Mouse (Mus musculus) liver, embryonic 13.5 days (tissue): ENCODE results near the gene Parva. TPM values are rescaled to one million over a fixed set of nuclear protein-coding genes. Genes with fewer than 3 reads are reported as not detected.

Experiments used
- ATAC-seq: fragments of 200-750 bp; cut with Nextera tagmentation; 2 replicates; pipeline ENCODE4 v1.8.0; 2017; ENCODE audit warnings: low read depth, mild to moderate bottlenecking, moderate number of reproducible peaks, moderate library complexity
- DNase-seq: peaks from one replicate; pipeline ENCODE4 v3.0.0; 2022
- H3K27ac ChIP-seq: fragments of 300-500 bp; sonication (generic); 2 replicates; pipeline ENCODE4 v1.5.1; 2015; ENCODE audit warnings: moderate library complexity, mild to moderate bottlenecking, inconsistent platforms
- H3K27me3 ChIP-seq: fragments of 300-500 bp; sonication (generic); 2 replicates; pipeline ENCODE4 v1.6.1; 2015; ENCODE audit warnings: mild to moderate bottlenecking, inconsistent platforms
- H3K36me3 ChIP-seq: fragments of 300-500 bp; sonication (generic); 2 replicates; pipeline ENCODE4 v1.6.1; 2015; ENCODE audit warnings: mild to moderate bottlenecking, inconsistent platforms
- H3K4me1 ChIP-seq: fragments of 300-500 bp; sonication (generic); replicated peaks from 2 replicates; pipeline ENCODE4 v1.6.1; 2015; ENCODE audit warnings: inconsistent platforms
- H3K4me2 ChIP-seq: fragments of 300-500 bp; sonication (generic); 2 replicates; pipeline ENCODE4 v1.6.1; 2015; ENCODE audit warnings: inconsistent platforms, mild to moderate bottlenecking, moderate library complexity
- H3K4me3 ChIP-seq: fragments of 300-500 bp; sonication (generic); replicated peaks from 2 replicates; pipeline ENCODE4 v1.5.1; 2015; ENCODE audit warnings: mild to moderate bottlenecking, inconsistent platforms
- H3K9ac ChIP-seq: fragments of 300-500 bp; sonication (generic); 2 replicates; pipeline ENCODE4 v1.6.1; 2015; ENCODE audit warnings: mild to moderate bottlenecking, inconsistent platforms
- H3K9me3 ChIP-seq: fragments of 300-500 bp; sonication (generic); replicated peaks from 2 replicates; pipeline ENCODE4 v1.6.1; 2016; ENCODE audit warnings: inconsistent platforms
- WGBS: fragments of 180-500 bp; shearing (Covaris S2); methylation state at CpG from one replicate; pipeline ENCODE4 v1.1.7; 2015; ENCODE audit not compliant: insufficient replicate concordance; 5-methylcytosine and 5-hydroxymethylcytosine counted together
- polyA plus RNA-seq: library from polyadenylated mRNA; unstranded; fragments of >200 nt; fragmentation: Nextera tagmentation; extraction: Ambion mirVana; gene quantifications from 2 replicates; pipeline ENCODE4 v1.2.1, GENCODE M21; 2015

Gene Parva
- polyA plus RNA-seq, 1 experiment from 2014 or later = 8.1 TPM

- Histone ChIP-seq H3K4me2 (no peak overlapping the region), H3K9ac (no peak overlapping the region), H3K27me3 (no peaks in the 10 kb centered on the region), H3K36me3 (no peaks in the 10 kb centered on the region), H3K27ac (no peak overlapping the region), H3K4me3 (no peak overlapping the region), H3K4me1 (0 out of 2 replicates have a peak, but pooled peaks cover 5% of the 10 kb centered on the region), H3K9me3 (no peaks in the 10 kb centered on the region)
- 66% methylated on average over 5 of the region's 5 CpGs for WGBS
- DNase-seq (no peak), ATAC-seq (no peak)
Observed at GRCm38 (mm10) chr7:112455566-112456110, 28.3 kb downstream of the Parva start.

DNA sequence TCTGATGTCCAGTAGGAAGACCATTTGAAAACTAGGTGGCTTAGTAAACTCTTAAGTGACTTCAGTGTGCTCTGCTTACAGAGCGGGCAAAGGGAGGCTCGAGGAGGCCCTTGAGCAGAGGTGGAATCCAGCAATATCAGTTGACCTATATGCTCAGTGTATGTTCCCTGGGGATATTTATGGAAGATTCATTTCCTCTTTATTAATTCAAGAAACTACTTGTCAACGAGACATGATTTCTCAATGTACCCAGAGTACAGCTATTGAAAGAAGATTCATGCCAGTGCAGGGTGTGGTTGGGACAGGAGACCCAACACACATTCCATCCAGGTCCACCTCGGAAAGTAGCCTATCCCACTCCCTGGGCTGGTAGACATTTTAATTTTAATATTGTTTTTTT is 30.1 kb downstream of the Parva start:
- no peak overlapping the region for H3K27ac ChIP-seq
- H3K9ac ChIP-seq = no peak overlapping the region
- H3K4me3 ChIP-seq = no peak overlapping the region
- WGBS = 74% methylated on average over 4 of the region's 4 CpGs
- H3K4me1 ChIP-seq = no peaks in the 10 kb centered on the region
- H3K27me3 ChIP-seq = no peaks in the 10 kb centered on the region
- no peaks in the 10 kb centered on the region for H3K9me3 ChIP-seq
- H3K36me3 ChIP-seq = no peaks in the 10 kb centered on the region
- no peak for ATAC-seq
- H3K4me2 ChIP-seq = no peak overlapping the region
- no peak for DNase-seq

GRCm38 (mm10) chr7:112457920-112458319 is 30.6 kb downstream of the Parva start:
- Histone ChIP-seq H3K4me1 (no peaks in the 10 kb centered on the region), H3K9me3 (no peaks in the 10 kb centered on the region), H3K27ac (no peak overlapping the region), H3K9ac (no peak overlapping the region), H3K36me3 (no peaks in the 10 kb centered on the region), H3K4me3 (no peak overlapping the region), H3K27me3 (no peaks in the 10 kb centered on the region), H3K4me2 (no peak overlapping the region)
- no peak for DNase-seq
- no peak for ATAC-seq
- WGBS = 62% methylated on average over 4 of the region's 4 CpGs

GRCm38 (mm10) chr7:112458440-112458839 is 31.1 kb downstream of the Parva start:
- H3K36me3 ChIP-seq = no peaks in the 10 kb centered on the region
- DNase-seq (no peak), ATAC-seq (no peak)
- H3K4me2 ChIP-seq = no peak overlapping the region
- H3K4me1 ChIP-seq = no peaks in the 10 kb centered on the region
- H3K4me3 ChIP-seq = no peak overlapping the region
- no peaks in the 10 kb centered on the region for H3K27me3 ChIP-seq
- H3K9me3 ChIP-seq = no peaks in the 10 kb centered on the region
- 68% methylated on average over 5 of the region's 5 CpGs for WGBS
- H3K9ac ChIP-seq = no peak overlapping the region
- H3K27ac ChIP-seq = no peak overlapping the region

GRCm38 (mm10) chr7:112463074-112463473 is 35.8 kb downstream of the Parva start:
- 11% methylated on average over 2 of the region's 2 CpGs for WGBS

DNA sequence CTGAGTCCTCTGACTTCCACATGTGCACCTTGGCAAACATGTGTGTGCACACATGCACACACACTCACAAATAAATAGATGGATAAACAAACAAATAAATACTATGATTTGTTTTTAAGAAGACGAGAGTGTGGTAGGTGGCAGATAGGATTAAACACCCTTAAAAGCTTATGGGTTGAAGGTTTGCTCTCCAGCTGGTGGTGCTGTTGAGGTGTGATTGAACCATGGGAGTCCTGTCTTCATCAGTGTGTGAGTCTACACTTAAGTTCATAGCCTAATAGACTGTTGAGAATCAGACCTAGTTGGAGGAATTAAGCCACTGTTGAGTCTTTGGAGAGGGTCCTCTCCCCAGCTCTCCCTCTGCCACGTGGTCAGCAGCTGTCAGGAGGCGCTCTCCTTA is 38.6 kb downstream of the Parva start:
- no peaks in the 10 kb centered on the region for H3K36me3 ChIP-seq
- no peak overlapping the region for H3K27ac ChIP-seq
- no peak overlapping the region for H3K4me2 ChIP-seq
- no peaks in the 10 kb centered on the region for H3K9me3 ChIP-seq
- H3K4me1 ChIP-seq = no peaks in the 10 kb centered on the region
- 50% methylated on average over 3 of the region's 3 CpGs for WGBS
- DNase-seq (no peak), ATAC-seq (no peak)
- H3K4me3 ChIP-seq = no peak overlapping the region
- no peaks in the 10 kb centered on the region for H3K27me3 ChIP-seq
- no peak overlapping the region for H3K9ac ChIP-seq

More at GRCm38 (mm10) chr7:112463074-112463473, 35.8 kb downstream of the Parva start:
- Histone ChIP-seq H3K9me3 (no peaks in the 10 kb centered on the region), H3K9ac (no peak overlapping the region), H3K4me1 (no peaks in the 10 kb centered on the region), H3K36me3 (no peaks in the 10 kb centered on the region), H3K4me2 (no peak overlapping the region), H3K27ac (no peak overlapping the region), H3K4me3 (no peak overlapping the region), H3K27me3 (no peaks in the 10 kb centered on the region)
- ATAC-seq (no peak), DNase-seq (no peak)

DNA sequence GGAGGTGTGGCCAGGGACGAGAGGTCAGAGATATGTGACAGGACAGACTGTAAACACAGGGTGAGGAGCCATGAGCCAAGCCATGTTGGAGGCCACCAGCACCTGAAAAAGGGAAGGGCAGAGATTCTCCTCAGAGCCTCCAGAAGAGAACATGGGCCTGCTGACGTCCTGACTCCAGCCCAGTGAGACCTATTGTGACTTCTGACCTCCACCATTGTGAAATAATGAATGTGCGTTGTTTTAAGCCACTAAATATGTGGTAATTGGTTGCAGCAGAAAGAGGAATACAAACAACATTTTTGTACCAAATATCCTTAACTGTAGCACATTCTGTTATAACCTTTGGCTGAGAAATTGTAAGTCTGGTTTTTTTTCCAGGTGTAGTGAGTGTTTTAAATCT is 39.5 kb downstream of the Parva start:
- Histone ChIP-seq H3K9ac (no peak overlapping the region), H3K4me1 (no peaks in the 10 kb centered on the region), H3K27ac (no peak overlapping the region), H3K9me3 (no peaks in the 10 kb centered on the region), H3K36me3 (no peaks in the 10 kb centered on the region), H3K4me2 (no peak overlapping the region), H3K4me3 (no peak overlapping the region), H3K27me3 (no peaks in the 10 kb centered on the region)
- 36% methylated on average over 3 of the region's 3 CpGs for WGBS
- no peak for ATAC-seq
- no peak for DNase-seq

GRCm38 (mm10) chr7:112467687-112468111 is 40.4 kb downstream of the Parva start:
- WGBS = 31% methylated on average over 11 of the region's 11 CpGs
- no peak overlapping the region for H3K4me3 ChIP-seq
- no peaks in the 10 kb centered on the region for H3K27me3 ChIP-seq
- H3K36me3 ChIP-seq = no peaks in the 10 kb centered on the region
- no peak for ATAC-seq
- H3K4me1 ChIP-seq = no peaks in the 10 kb centered on the region
- no peak for DNase-seq
- no peak overlapping the region for H3K27ac ChIP-seq
- H3K9ac ChIP-seq = no peak overlapping the region
- no peak overlapping the region for H3K4me2 ChIP-seq
- no peaks in the 10 kb centered on the region for H3K9me3 ChIP-seq

DNA sequence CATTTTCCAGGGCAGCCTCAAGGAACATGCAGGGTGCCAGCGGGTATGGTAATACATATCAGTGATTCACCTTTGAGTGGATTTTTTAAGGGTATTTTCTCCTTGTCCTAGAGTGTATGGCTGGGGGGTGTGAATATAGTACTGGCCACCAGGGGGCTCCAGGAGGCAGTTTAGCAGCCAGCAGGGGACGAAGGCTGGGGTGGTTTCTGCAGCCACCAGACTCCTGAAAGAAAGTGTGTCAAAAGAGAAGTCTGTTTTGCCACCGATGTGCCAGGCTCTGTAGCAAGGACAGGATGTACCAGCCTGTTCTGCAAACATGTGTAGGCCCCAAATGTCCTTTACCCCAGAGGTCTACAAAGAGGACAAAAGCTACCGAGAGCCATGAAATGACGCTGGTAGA is 42.5 kb downstream of the Parva start:
- no peak overlapping the region for H3K9ac ChIP-seq
- no peak overlapping the region for H3K27ac ChIP-seq
- H3K4me2 ChIP-seq = no peak overlapping the region
- ATAC-seq (no peak), DNase-seq (no peak)
- 40% methylated on average over 5 of the region's 5 CpGs for WGBS
- H3K9me3 ChIP-seq = no peaks in the 10 kb centered on the region
- H3K36me3 ChIP-seq = no peaks in the 10 kb centered on the region
- H3K4me3 ChIP-seq = no peak overlapping the region
- H3K27me3 ChIP-seq = no peaks in the 10 kb centered on the region
- 0 out of 2 replicates have a peak, but pooled peaks cover 3% of the 10 kb centered on the region for H3K4me1 ChIP-seq

DNA sequence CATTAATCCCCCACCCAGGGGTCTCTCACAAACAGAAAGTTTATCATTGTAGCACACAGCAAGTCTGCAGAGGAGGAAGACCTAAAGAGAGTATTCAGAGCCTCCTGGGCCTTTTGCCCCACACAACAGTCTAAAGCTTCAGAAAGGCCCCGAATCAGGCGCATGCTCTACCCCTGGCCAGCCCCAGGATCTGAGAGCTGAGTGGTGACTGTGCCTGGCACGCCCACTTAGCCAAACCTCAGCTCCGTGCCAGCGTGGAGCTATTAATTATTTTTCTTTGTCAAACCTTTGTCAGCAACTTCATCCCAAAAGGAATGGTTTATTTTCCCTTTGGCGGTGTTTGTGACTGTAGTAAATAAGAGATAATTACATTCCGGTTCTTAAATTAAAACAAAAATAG is 44.0 kb downstream of the Parva start:
- H3K9ac ChIP-seq = no peak overlapping the region
- 0 out of 2 replicates have a peak, but pooled peaks cover 3% of the 10 kb centered on the region for H3K4me1 ChIP-seq
- WGBS = 65% methylated on average over 7 of the region's 7 CpGs
- no peaks in the 10 kb centered on the region for H3K36me3 ChIP-seq
- no peaks in the 10 kb centered on the region for H3K9me3 ChIP-seq
- H3K4me3 ChIP-seq = no peak overlapping the region
- H3K27me3 ChIP-seq = no peaks in the 10 kb centered on the region
- no peak for DNase-seq
- ATAC-seq = no peak
- no peak overlapping the region for H3K27ac ChIP-seq
- no peak overlapping the region for H3K4me2 ChIP-seq

DNA sequence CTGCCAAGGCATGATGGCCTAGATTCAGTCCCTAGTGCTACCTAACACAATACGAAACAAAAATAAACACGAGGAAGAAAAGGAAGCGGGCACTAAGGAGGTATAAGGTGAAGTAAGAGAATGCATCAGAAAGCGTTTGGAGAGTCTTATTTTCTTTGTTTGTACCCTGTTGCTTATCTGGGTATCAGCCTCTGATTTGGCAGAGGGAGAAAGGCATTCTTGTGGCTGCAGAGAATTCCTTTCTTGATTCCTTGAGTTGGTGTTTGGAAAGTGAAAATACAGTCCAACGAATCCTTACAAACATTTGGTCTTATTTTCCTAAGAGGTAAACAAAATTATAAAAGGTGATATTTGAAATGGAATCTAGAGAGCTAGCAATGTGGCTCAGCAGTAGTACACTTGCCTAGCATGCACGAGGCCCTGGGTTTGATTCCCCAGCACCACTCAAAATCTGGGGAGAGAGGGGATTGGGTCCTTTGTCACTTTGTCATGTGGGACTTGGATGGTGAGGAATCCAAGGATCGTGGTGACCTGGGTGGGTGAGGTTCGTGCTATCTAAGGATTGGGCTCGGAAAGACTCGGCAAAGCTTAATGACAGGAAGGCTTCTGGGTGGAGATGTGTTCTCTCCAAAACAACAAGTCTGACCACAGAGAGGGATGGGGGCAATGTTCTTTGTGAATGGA is 44.9 kb downstream of the Parva start:
- no peak overlapping the region for H3K27ac ChIP-seq
- H3K4me3 ChIP-seq = no peak overlapping the region
- no peaks in the 10 kb centered on the region for H3K36me3 ChIP-seq
- 36% methylated on average over 10 of the region's 10 CpGs for WGBS
- H3K27me3 ChIP-seq = no peaks in the 10 kb centered on the region
- H3K9me3 ChIP-seq = no peaks in the 10 kb centered on the region
- H3K4me2 ChIP-seq = no peak overlapping the region
- no peak for DNase-seq
- H3K9ac ChIP-seq = no peak overlapping the region
- no peak for ATAC-seq
- H3K4me1 ChIP-seq = 0 out of 2 replicates have a peak, but pooled peaks cover 3% of the 10 kb centered on the region

- no peak for ATAC-seq
- no peak for DNase-seq
- Histone ChIP-seq H3K4me3 (no peak overlapping the region), H3K27me3 (no peaks in the 10 kb centered on the region), H3K9me3 (no peaks in the 10 kb centered on the region), H3K27ac (no peak overlapping the region), H3K36me3 (no peaks in the 10 kb centered on the region), H3K9ac (no peak overlapping the region), H3K4me2 (no peak overlapping the region), H3K4me1 (0 out of 2 replicates have a peak, but pooled peaks cover 3% of the 10 kb centered on the region)
- WGBS = 48% methylated on average over 9 of the region's 9 CpGs
Observed at GRCm38 (mm10) chr7:112472708-112473281, 45.5 kb downstream of the Parva start.
